Mouse (Mus musculus) embryonic facial prominence, embryonic 15.5 days (tissue): Measurements from ENCODE around the gene Mrgprh. TPM values are rescaled to one million over a fixed set of nuclear protein-coding genes. Genes with fewer than 3 reads are reported as not detected.

Experiments used
- ATAC-seq: fragments of 200-750 bp; cut with Nextera tagmentation; 2 replicates; pipeline ENCODE4 v1.8.0; 2017; ENCODE audit warnings: low read depth, moderate TSS enrichment; ENCODE audit not compliant: insufficient number of reproducible peaks, low FRiP score, low TSS enrichment
- H3K27ac ChIP-seq: fragments of 300-500 bp; sonication (generic); replicated peaks from 2 replicates; pipeline ENCODE4 v1.5.1; 2015; ENCODE audit warnings: mild to moderate bottlenecking, inconsistent platforms
- H3K27me3 ChIP-seq: fragments of 300-500 bp; sonication (generic); 2 replicates; pipeline ENCODE4 v1.6.1; 2015; ENCODE audit warnings: inconsistent platforms
- H3K36me3 ChIP-seq: fragments of 300-500 bp; sonication (generic); 2 replicates; pipeline ENCODE4 v1.6.1; 2015; ENCODE audit warnings: mild to moderate bottlenecking, inconsistent platforms
- H3K4me1 ChIP-seq: fragments of 300-500 bp; sonication (generic); 2 replicates; pipeline ENCODE4 v1.6.1; 2015; ENCODE audit warnings: inconsistent platforms
- H3K4me2 ChIP-seq: fragments of 300-500 bp; sonication (generic); replicated peaks from 2 replicates; pipeline ENCODE4 v1.6.1; 2015; ENCODE audit warnings: mild to moderate bottlenecking, inconsistent platforms
- H3K4me3 ChIP-seq: fragments of 300-500 bp; sonication (generic); replicated peaks from 2 replicates; pipeline ENCODE4 v1.5.1; 2015; ENCODE audit warnings: mild to moderate bottlenecking, inconsistent platforms
- H3K9ac ChIP-seq: fragments of 300-500 bp; sonication (generic); 2 replicates; pipeline ENCODE4 v1.6.1; 2015; ENCODE audit warnings: inconsistent platforms
- H3K9me3 ChIP-seq: fragments of 300-500 bp; sonication (generic); replicated peaks from 2 replicates; pipeline ENCODE4 v1.6.1; 2016; ENCODE audit warnings: inconsistent platforms
- WGBS: fragments of 180-500 bp; shearing (Covaris S2); methylation state at CpG from one replicate; pipeline ENCODE4 v1.1.7; 2015; 5-methylcytosine and 5-hydroxymethylcytosine counted together
- polyA plus RNA-seq: library from polyadenylated mRNA; unstranded; fragments of >200 nt; fragmentation: Nextera tagmentation; extraction: Ambion mirVana; gene quantifications from 2 replicates; pipeline ENCODE4 v1.2.1, GENCODE M21; 2015

Mrgprh gene
- polyA plus RNA-seq, 1 experiment from 2014 or later = 0.27 TPM

- Histone ChIP-seq H3K4me1 (peaks cover 29% of the 10 kb centered on the region), H3K9ac (no peak overlapping the region), H3K27ac (no peak overlapping the region), H3K36me3 (no peaks in the 10 kb centered on the region), H3K4me3 (no peak overlapping the region), H3K4me2 (no peak overlapping the region), H3K27me3 (no peaks in the 10 kb centered on the region), H3K9me3 (no peaks in the 10 kb centered on the region)
- 56% methylated on average over 4 of the region's 4 CpGs for WGBS
- no peak for ATAC-seq
These were observed 28.1 kb upstream of the Mrgprh start for GRCm38 (mm10) chr17:12847736-12848135.

DNA sequence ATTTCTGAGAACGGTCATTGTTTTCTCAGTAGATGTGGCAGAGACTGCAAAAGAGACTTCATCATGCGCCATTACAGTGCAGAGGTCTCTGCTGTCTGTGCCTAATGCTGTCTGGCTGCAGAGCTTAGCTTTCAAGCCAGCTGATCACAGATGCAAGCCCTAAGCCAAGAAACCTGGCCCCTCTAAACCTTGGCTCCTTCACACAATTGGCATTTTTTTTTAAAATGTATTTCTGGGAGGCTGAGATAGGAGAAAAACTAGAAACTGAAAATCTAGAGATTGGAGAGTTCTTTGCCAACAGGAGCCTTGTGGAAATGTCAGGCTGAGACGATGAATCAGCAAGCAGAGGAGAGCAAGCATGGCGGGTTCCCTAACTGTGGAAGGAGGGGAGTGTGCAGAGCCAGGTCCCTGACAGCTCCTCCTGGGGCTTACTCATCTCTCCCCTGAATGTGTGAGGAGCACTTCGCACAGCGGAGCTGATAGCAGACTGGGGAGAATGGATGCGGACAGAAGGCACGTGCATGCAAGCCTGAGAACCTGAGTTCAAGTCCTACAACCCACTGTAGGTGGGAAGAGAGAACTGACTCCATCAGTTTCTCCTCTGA is 26.0 kb upstream of the Mrgprh start:
- Histone ChIP-seq H3K4me2 (no peak overlapping the region), H3K36me3 (no peaks in the 10 kb centered on the region), H3K27me3 (no peaks in the 10 kb centered on the region), H3K27ac (peak overlapping the region; percentile 34; the same call in 1 of the 2 replicates), H3K4me1 (peaks cover 22% of the 10 kb centered on the region), H3K9me3 (no peaks in the 10 kb centered on the region), H3K4me3 (no peak overlapping the region), H3K9ac (no peak overlapping the region)
- ATAC-seq = no peak
- WGBS = 79% methylated on average over 8 of the region's 8 CpGs

GRCm38 (mm10) chr17:12851689-12852088 is 24.1 kb upstream of the Mrgprh start:
- no peaks in the 10 kb centered on the region for H3K9me3 ChIP-seq
- no peak overlapping the region for H3K27ac ChIP-seq
- no peak for ATAC-seq
- no peaks in the 10 kb centered on the region for H3K36me3 ChIP-seq
- 69% methylated on average over 11 of the region's 11 CpGs for WGBS
- H3K4me2 ChIP-seq = no peak overlapping the region
- no peak overlapping the region for H3K4me3 ChIP-seq
- H3K27me3 ChIP-seq = no peaks in the 10 kb centered on the region
- H3K9ac ChIP-seq = no peak overlapping the region
- 0 out of 2 replicates have a peak, but pooled peaks cover 7% of the 10 kb centered on the region for H3K4me1 ChIP-seq

DNA sequence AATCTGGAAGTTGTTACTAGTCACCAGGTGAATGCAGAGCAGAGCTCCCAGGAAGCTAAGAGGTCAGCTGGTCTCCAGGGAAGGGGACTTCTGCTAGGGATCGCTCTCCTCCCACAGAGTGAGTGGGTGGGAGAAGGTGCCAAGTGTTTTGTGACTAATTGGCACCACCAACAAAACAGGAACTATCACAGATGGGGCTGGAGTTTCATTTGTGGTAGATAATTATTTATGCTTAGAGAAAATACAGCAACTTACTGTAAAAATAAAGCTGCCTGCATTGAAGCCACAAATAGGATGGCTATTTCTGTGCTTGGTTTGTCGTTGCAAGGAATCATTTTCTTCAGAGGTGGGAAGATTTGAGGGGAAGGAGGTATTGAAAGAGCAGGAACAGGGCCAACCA is 22.0 kb upstream of the Mrgprh start:
- no peaks in the 10 kb centered on the region for H3K4me1 ChIP-seq
- 82% methylated on average over 2 of the region's 2 CpGs for WGBS
- H3K27ac ChIP-seq = no peak overlapping the region
- H3K9me3 ChIP-seq = no peaks in the 10 kb centered on the region
- no peak for ATAC-seq
- H3K4me2 ChIP-seq = no peak overlapping the region
- H3K27me3 ChIP-seq = no peaks in the 10 kb centered on the region
- H3K36me3 ChIP-seq = no peaks in the 10 kb centered on the region
- H3K9ac ChIP-seq = no peak overlapping the region
- H3K4me3 ChIP-seq = no peak overlapping the region

GRCm38 (mm10) chr17:12854386-12854785 is 21.4 kb upstream of the Mrgprh start:
- ATAC-seq = no peak
- Histone ChIP-seq H3K4me1 (no peaks in the 10 kb centered on the region), H3K27me3 (no peaks in the 10 kb centered on the region), H3K27ac (no peak overlapping the region), H3K9me3 (no peaks in the 10 kb centered on the region), H3K36me3 (no peaks in the 10 kb centered on the region), H3K9ac (no peak overlapping the region), H3K4me3 (no peak overlapping the region), H3K4me2 (no peak overlapping the region)
- WGBS = 89% methylated on average over 11 of the region's 11 CpGs

DNA sequence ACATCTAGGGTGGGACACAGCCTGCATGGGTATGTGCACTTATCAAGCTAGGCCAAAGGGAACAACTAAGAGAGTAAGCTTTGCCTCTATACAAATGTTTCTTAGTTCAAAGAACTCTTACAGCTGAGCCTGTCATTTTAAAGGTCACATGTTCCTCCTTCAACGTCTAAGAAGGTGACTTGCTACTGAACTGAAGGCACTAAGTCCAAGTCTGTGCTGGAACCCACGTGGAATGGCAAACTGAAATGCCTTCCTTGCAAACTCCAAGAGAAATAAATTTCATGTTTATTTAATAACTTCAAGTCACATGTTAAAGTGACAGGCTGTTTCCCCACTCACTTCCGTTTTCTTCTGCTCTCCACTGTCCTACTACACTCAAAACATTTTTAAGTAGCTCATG is 18.4 kb upstream of the Mrgprh start:
- H3K4me1 ChIP-seq = no peaks in the 10 kb centered on the region
- H3K9ac ChIP-seq = no peak overlapping the region
- no peaks in the 10 kb centered on the region for H3K27me3 ChIP-seq
- no peak overlapping the region for H3K27ac ChIP-seq
- H3K4me3 ChIP-seq = no peak overlapping the region
- H3K36me3 ChIP-seq = no peaks in the 10 kb centered on the region
- H3K9me3 ChIP-seq = no peaks in the 10 kb centered on the region
- no peak for ATAC-seq
- no peak overlapping the region for H3K4me2 ChIP-seq
- WGBS = 33% methylated on average over 3 of the region's 3 CpGs

DNA sequence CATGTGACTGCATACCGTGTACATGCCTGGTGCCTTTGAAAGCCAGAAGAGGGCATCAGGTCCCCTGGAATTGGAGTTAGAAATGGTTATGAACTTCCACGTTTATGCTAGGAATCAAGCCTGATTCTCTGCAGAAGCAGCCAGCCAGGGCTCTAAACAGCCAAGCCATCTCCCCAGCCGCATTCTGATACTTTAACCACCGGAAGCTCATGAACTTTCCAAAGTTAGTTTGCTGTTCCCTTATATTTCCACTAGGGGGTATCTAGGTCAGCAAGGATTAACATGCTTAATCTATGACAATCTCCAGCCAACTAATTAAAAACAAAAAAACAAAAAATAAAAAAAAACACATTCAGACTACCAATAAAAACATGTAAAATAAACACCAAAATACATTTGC is 17.8 kb upstream of the Mrgprh start:
- 38% methylated on average over 4 of the region's 4 CpGs for WGBS
- H3K4me3 ChIP-seq = no peak overlapping the region
- no peaks in the 10 kb centered on the region for H3K36me3 ChIP-seq
- no peak for ATAC-seq
- no peaks in the 10 kb centered on the region for H3K27me3 ChIP-seq
- no peaks in the 10 kb centered on the region for H3K9me3 ChIP-seq
- no peaks in the 10 kb centered on the region for H3K4me1 ChIP-seq
- H3K9ac ChIP-seq = no peak overlapping the region
- H3K27ac ChIP-seq = no peak overlapping the region
- no peak overlapping the region for H3K4me2 ChIP-seq

- H3K27me3 ChIP-seq = no peaks in the 10 kb centered on the region
- no peaks in the 10 kb centered on the region for H3K36me3 ChIP-seq
- no peaks in the 10 kb centered on the region for H3K9me3 ChIP-seq
- no peaks in the 10 kb centered on the region for H3K4me1 ChIP-seq
- H3K9ac ChIP-seq = no peak overlapping the region
- ATAC-seq = no peak
- no peak overlapping the region for H3K4me2 ChIP-seq
- no peak overlapping the region for H3K27ac ChIP-seq
- no peak overlapping the region for H3K4me3 ChIP-seq
- WGBS = 80% methylated on average over 8 of the region's 8 CpGs
These were observed 16.8 kb upstream of the Mrgprh start for GRCm38 (mm10) chr17:12859006-12859520.

- no peak overlapping the region for H3K9ac ChIP-seq
- ATAC-seq = no peak
- no peaks in the 10 kb centered on the region for H3K27me3 ChIP-seq
- H3K4me3 ChIP-seq = no peak overlapping the region
- no peaks in the 10 kb centered on the region for H3K9me3 ChIP-seq
- no peak overlapping the region for H3K4me2 ChIP-seq
- no peak overlapping the region for H3K27ac ChIP-seq
- peaks cover 12% of the 10 kb centered on the region; the same call in 1 of the 2 replicates for H3K4me1 ChIP-seq
- no peaks in the 10 kb centered on the region for H3K36me3 ChIP-seq
These were observed 11.7 kb upstream of the Mrgprh start for GRCm38 (mm10) chr17:12864111-12864510.

- Histone ChIP-seq H3K36me3 (no peaks in the 10 kb centered on the region), H3K27ac (no peak overlapping the region), H3K4me1 (peaks cover 17% of the 10 kb centered on the region; the same call in 1 of the 2 replicates), H3K4me3 (no peak overlapping the region), H3K27me3 (no peaks in the 10 kb centered on the region), H3K9ac (no peak overlapping the region), H3K9me3 (no peaks in the 10 kb centered on the region), H3K4me2 (no peak overlapping the region)
- ATAC-seq = no peak
- WGBS = 56% methylated on average over 3 of the region's 3 CpGs
These were observed 10.4 kb upstream of the Mrgprh start for GRCm38 (mm10) chr17:12865407-12865806.

GRCm38 (mm10) chr17:12866853-12867252 is 9.0 kb upstream of the Mrgprh start:
- no peak overlapping the region for H3K9ac ChIP-seq
- H3K9me3 ChIP-seq = no peaks in the 10 kb centered on the region
- no peaks in the 10 kb centered on the region for H3K36me3 ChIP-seq
- 78% methylated on average over 10 of the region's 10 CpGs for WGBS
- H3K4me1 ChIP-seq = peaks cover 20% of the 10 kb centered on the region; the same call in 1 of the 2 replicates
- H3K4me3 ChIP-seq = no peak overlapping the region
- no peak overlapping the region for H3K27ac ChIP-seq
- peak; percentile 41; the same call in 1 of the 2 replicates for ATAC-seq
- H3K27me3 ChIP-seq = no peaks in the 10 kb centered on the region; the same call in 1 of the 2 replicates
- no peak overlapping the region for H3K4me2 ChIP-seq

- H3K27ac ChIP-seq = peak within 1 kb of the TSS; percentile 48; the same call in 1 of the 2 replicates
- 28% methylated on average over 2 of the region's 2 CpGs for WGBS
- no peaks in the 10 kb centered on the region for H3K36me3 ChIP-seq
- H3K4me1 ChIP-seq = peaks cover 25% of the 10 kb centered on the region
- H3K9ac ChIP-seq = no peak within 1 kb of the TSS
- no peak within 1 kb of the TSS for H3K4me3 ChIP-seq
- H3K9me3 ChIP-seq = no peaks in the 10 kb centered on the region
- H3K27me3 ChIP-seq = no peaks in the 10 kb centered on the region; the same call in 1 of the 2 replicates
- ATAC-seq = no peak
- H3K4me2 ChIP-seq = no peak within 1 kb of the TSS
These were observed 7.8 kb upstream of the Mrgprh start, which contains the start of gene Mas1 for GRCm38 (mm10) chr17:12868043-12868442. Mas1 (minus strand) TSS chr17:12868143.
